Mouse (Mus musculus): ENCODE results near the gene Rptor. TPM values are rescaled to one million over a fixed set of nuclear protein-coding genes. Genes with fewer than 3 reads are reported as not detected.

The Rptor gene
- polyA plus RNA-seq, 1 experiment from 2014 or later: 4.9 TPM

DNA sequence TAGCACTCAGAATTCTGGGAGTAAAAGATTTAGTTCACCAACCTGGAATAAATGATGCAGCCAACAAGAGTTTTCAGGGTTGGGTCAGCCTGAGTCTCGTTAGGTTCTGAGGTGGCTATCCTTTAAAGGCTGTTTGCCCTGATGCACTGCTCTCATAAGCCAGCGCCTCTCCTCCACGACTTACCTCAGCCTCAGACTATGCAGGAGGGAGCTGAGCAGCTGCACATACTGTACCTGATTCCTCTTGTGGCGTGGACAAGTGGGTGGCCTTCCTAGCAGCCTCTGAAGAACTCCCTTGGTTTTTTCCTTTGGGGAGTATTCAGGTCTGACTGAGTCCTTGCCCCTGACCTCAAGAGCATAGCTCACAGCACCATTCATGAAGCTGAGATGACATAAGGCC, 209.4 kb downstream of the Rptor start:
- H3K4me1 ChIP-seq (replicated peaks): peaks cover 16% of the 10 kb centered on the region
- H3K4me2 ChIP-seq: no peak overlapping the region
- peaks cover 17% of the 10 kb centered on the region for H3K36me3 ChIP-seq (replicated peaks)
- H3K27ac ChIP-seq (replicated peaks): no peak overlapping the region
- no peaks in the 10 kb centered on the region for H3K27me3 ChIP-seq
- WGBS (ENCODE audit: insufficient replicate concordance): 72% methylated on average over 4 of the region's 4 CpGs
- no peak overlapping the region for H3K4me3 ChIP-seq (replicated peaks)
- no peaks in the 10 kb centered on the region for H3K9me3 ChIP-seq (replicated peaks)
- no peak for ATAC-seq (ENCODE audit: insufficient read depth)
- H3K9ac ChIP-seq: no peak overlapping the region

DNA sequence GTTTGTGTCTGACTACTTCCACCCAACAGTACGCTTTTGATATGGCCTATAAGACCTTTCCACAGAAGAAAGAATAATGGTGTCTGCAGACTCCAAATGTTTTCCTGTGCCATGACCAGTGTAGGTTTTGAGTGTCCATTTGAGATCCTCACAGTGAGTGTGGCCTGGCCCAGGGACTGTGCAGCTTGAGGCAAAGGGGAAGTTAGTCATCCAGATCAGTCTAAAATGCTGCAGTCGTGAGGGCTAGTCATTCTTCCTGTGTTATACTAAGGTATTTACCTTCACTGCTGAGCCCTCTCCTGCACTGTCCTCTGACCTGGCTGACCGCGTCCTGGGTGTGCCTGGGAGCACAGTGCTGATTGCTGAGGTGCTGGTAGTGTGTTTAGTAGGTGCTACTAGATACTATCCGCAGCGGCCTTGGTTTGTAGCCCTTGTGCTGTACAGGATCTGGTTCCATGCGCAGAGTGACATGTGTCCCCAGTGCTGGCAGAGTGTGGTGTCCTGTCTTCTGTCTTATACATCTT, 211.4 kb downstream of the Rptor start:
- Histone ChIP-seq H3K4me2 (no peak overlapping the region), H3K27ac (replicated peaks) (no peak overlapping the region), H3K9ac (no peak overlapping the region), H3K4me3 (replicated peaks) (no peak overlapping the region), H3K4me1 (replicated peaks) (peaks cover 18% of the 10 kb centered on the region; the same call in 1 of the 2 replicates), H3K36me3 (replicated peaks) (peaks cover 22% of the 10 kb centered on the region), H3K9me3 (replicated peaks) (no peaks in the 10 kb centered on the region), H3K27me3 (no peaks in the 10 kb centered on the region)
- ATAC-seq (ENCODE audit: insufficient read depth): no peak
- 73% methylated on average over 7 of the region's 7 CpGs for WGBS (ENCODE audit: insufficient replicate concordance)

DNA sequence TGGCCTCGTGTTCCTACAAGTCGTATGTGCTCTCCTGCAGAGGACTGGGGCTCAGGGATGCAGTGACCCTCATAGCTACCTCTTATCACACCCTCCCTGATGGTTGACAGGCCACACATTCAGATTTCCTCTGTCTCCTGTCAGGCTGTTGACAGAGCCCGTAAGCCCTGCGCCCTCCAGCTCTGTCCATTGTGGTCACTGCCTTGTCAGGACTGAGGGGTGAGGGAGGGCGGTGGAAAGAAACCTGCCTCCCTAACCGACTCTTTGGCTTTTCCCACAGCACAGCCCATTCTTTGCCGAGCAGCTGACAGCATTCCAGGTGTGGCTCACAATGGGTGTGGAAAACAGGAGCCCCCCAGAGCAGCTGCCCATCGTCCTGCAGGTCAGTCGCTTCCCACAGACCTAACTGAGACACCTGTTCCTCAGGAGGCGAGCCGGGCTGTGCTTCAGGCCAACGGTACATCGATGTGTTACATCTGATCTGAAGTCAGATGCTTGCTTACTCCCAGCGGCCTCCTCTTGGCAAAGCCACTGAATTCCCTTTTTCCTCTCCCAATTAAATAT, 214.2 kb downstream of the Rptor start:
- H3K4me2 ChIP-seq: no peak overlapping the region
- 65% methylated on average over 14 of the region's 14 CpGs for WGBS (ENCODE audit: insufficient replicate concordance)
- no peak overlapping the region for H3K9ac ChIP-seq
- no peaks in the 10 kb centered on the region for H3K9me3 ChIP-seq (replicated peaks)
- no peak overlapping the region for H3K4me3 ChIP-seq (replicated peaks)
- no peak for ATAC-seq (ENCODE audit: insufficient read depth)
- H3K27me3 ChIP-seq: no peaks in the 10 kb centered on the region
- H3K4me1 ChIP-seq (replicated peaks): peaks cover 18% of the 10 kb centered on the region; the same call in 1 of the 2 replicates
- H3K36me3 ChIP-seq (replicated peaks): peaks cover 25% of the 10 kb centered on the region
- H3K27ac ChIP-seq (replicated peaks): no peak overlapping the region

- Histone ChIP-seq H3K9ac (no peak overlapping the region), H3K27me3 (no peaks in the 10 kb centered on the region), H3K27ac (replicated peaks) (no peak overlapping the region), H3K36me3 (replicated peaks) (peaks cover 22% of the 10 kb centered on the region), H3K4me2 (no peak overlapping the region), H3K9me3 (replicated peaks) (no peaks in the 10 kb centered on the region), H3K4me1 (replicated peaks) (peaks cover 18% of the 10 kb centered on the region; the same call in 1 of the 2 replicates), H3K4me3 (replicated peaks) (no peak overlapping the region)
- ATAC-seq (ENCODE audit: insufficient read depth): no peak
- WGBS (ENCODE audit: insufficient replicate concordance): 26% methylated on average over 3 of the region's 3 CpGs
Observed at GRCm38 (mm10) chr11:119817362-119817837, 214.7 kb downstream of the Rptor start.

DNA sequence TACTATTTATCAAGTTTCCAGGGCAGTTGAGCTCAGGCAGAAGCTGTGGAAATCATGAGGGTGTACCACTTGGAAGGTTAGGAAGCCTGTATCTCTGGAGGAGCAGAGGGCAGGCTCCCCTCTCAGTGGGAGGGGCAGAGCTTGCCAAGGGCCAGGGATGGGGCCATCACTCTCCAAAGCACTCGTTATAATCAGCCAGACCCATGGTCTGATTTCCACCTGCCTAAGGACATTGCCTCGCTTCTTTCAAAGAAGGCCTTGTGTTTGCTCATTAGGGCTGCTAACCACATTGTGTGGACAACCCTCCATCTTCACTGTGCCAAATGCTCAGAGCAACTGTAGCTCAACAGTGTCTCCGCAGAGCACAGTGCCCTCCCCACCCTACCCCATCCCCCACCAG, 215.2 kb downstream of the Rptor start:
- no peak for ATAC-seq (ENCODE audit: insufficient read depth)

GRCm38 (mm10) chr11:119821514-119821913, 218.8 kb downstream of the Rptor start:
- H3K4me1 ChIP-seq (replicated peaks): peaks cover 15% of the 10 kb centered on the region; the same call in 1 of the 2 replicates
- no peak overlapping the region for H3K4me3 ChIP-seq (replicated peaks)
- H3K9ac ChIP-seq: no peak overlapping the region
- no peaks in the 10 kb centered on the region for H3K9me3 ChIP-seq (replicated peaks)
- 74% methylated on average over 9 of the region's 9 CpGs for WGBS (ENCODE audit: insufficient replicate concordance)
- ATAC-seq (ENCODE audit: insufficient read depth): no peak
- H3K27ac ChIP-seq (replicated peaks): no peak overlapping the region
- H3K4me2 ChIP-seq: no peak overlapping the region
- H3K27me3 ChIP-seq: no peaks in the 10 kb centered on the region
- peaks cover 30% of the 10 kb centered on the region for H3K36me3 ChIP-seq (replicated peaks)

More for the DNA sequence above, 215.2 kb downstream of the Rptor start:
- Histone ChIP-seq H3K4me3 (replicated peaks) (no peak overlapping the region), H3K4me2 (no peak overlapping the region), H3K4me1 (replicated peaks) (peaks cover 18% of the 10 kb centered on the region; the same call in 1 of the 2 replicates), H3K9me3 (replicated peaks) (no peaks in the 10 kb centered on the region), H3K9ac (no peak overlapping the region), H3K27me3 (no peaks in the 10 kb centered on the region), H3K36me3 (replicated peaks) (peaks cover 21% of the 10 kb centered on the region), H3K27ac (replicated peaks) (no peak overlapping the region)
- WGBS (ENCODE audit: insufficient replicate concordance): 43% methylated on average over 3 of the region's 3 CpGs

- H3K9ac ChIP-seq: no peak overlapping the region
Observed at GRCm38 (mm10) chr11:119824072-119824649, 221.5 kb downstream of the Rptor start.

DNA sequence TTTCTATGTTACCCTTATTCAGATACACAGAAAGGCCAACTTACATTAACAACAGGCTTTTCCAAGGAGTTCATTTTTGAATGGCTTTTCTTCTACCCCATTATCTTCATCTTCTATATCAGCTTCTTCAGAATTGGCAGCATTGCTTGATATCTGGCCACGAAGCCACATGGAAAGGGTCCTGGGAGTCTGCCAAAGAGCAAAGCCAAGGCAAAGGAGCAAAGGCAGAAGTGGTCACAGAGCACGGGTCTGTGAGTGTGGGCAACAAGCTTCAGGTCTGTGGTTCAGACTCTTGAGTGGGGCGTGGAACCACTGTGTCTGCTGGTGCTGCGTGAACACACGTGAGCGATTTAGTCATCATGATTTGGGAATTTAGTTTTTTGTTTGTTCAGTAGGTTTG, 223.1 kb downstream of the Rptor start:
- H3K27me3 ChIP-seq: no peaks in the 10 kb centered on the region
- no peak overlapping the region for H3K27ac ChIP-seq (replicated peaks)
- no peak overlapping the region for H3K4me3 ChIP-seq (replicated peaks)
- peaks cover 4% of the 10 kb centered on the region; the same call in 1 of the 2 replicates for H3K4me1 ChIP-seq (replicated peaks)
- WGBS (ENCODE audit: insufficient replicate concordance): 81% methylated on average over 6 of the region's 6 CpGs
- no peaks in the 10 kb centered on the region for H3K9me3 ChIP-seq (replicated peaks)
- ATAC-seq (ENCODE audit: insufficient read depth): no peak
- H3K36me3 ChIP-seq (replicated peaks): peaks cover 31% of the 10 kb centered on the region
- H3K9ac ChIP-seq: no peak overlapping the region
- no peak overlapping the region for H3K4me2 ChIP-seq

More at GRCm38 (mm10) chr11:119824072-119824649, 221.5 kb downstream of the Rptor start:
- H3K4me1 ChIP-seq (replicated peaks): peaks cover under 1% of the 10 kb centered on the region; the same call in 1 of the 2 replicates
- no peak overlapping the region for H3K4me3 ChIP-seq (replicated peaks)
- WGBS (ENCODE audit: insufficient replicate concordance): 75% methylated on average over 6 of the region's 6 CpGs
- H3K9me3 ChIP-seq (replicated peaks): no peaks in the 10 kb centered on the region
- no peak for ATAC-seq (ENCODE audit: insufficient read depth)
- peaks cover 37% of the 10 kb centered on the region for H3K36me3 ChIP-seq (replicated peaks)
- no peak overlapping the region for H3K27ac ChIP-seq (replicated peaks)
- H3K27me3 ChIP-seq: no peaks in the 10 kb centered on the region
- no peak overlapping the region for H3K4me2 ChIP-seq

GRCm38 (mm10) chr11:119826239-119826638, 223.5 kb downstream of the Rptor start:
- Histone ChIP-seq H3K9ac (no peak overlapping the region), H3K27me3 (no peaks in the 10 kb centered on the region), H3K36me3 (replicated peaks) (peaks cover 32% of the 10 kb centered on the region), H3K9me3 (replicated peaks) (no peaks in the 10 kb centered on the region), H3K27ac (replicated peaks) (no peak overlapping the region), H3K4me1 (replicated peaks) (peaks cover 4% of the 10 kb centered on the region; the same call in 1 of the 2 replicates), H3K4me2 (no peak overlapping the region), H3K4me3 (replicated peaks) (no peak overlapping the region)
- 50% methylated on average over 4 of the region's 4 CpGs for WGBS (ENCODE audit: insufficient replicate concordance)
- ATAC-seq (ENCODE audit: insufficient read depth): no peak

DNA sequence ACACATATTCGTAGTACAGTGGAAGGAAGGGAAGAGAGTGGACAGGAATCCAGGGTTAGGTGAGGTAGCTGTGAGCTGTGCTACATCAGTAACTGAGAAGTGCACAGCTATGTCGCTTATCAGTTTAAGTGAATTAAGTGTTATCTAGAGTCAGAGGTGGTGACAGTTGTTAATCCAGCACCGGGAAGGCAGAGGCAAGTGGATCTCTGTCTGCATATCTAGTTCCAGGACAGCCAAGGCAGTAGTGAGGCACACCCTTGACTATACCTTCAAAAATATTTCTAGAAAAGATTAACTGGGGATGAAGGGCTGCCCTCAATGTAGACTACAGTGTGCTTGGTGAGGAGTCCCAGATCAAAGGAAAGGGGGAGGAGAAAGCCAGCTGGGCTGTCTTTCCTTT, 226.4 kb downstream of the Rptor start:
- Histone ChIP-seq H3K9ac (no peak overlapping the region), H3K27me3 (no peaks in the 10 kb centered on the region), H3K4me2 (no peak overlapping the region), H3K4me1 (replicated peaks) (peaks cover 4% of the 10 kb centered on the region; the same call in 1 of the 2 replicates), H3K27ac (replicated peaks) (no peak overlapping the region), H3K36me3 (replicated peaks) (peaks cover 25% of the 10 kb centered on the region), H3K4me3 (replicated peaks) (no peak overlapping the region), H3K9me3 (replicated peaks) (no peaks in the 10 kb centered on the region)
- WGBS (ENCODE audit: insufficient replicate concordance): 48% methylated on average over 3 of the region's 3 CpGs
- ATAC-seq (ENCODE audit: insufficient read depth): 0 out of 2 replicates have a peak, but pooled peaks have one; percentile 40

- Histone ChIP-seq H3K36me3 (replicated peaks) (peaks cover 19% of the 10 kb centered on the region), H3K27ac (replicated peaks) (no peak overlapping the region), H3K27me3 (no peaks in the 10 kb centered on the region), H3K4me3 (replicated peaks) (no peak overlapping the region), H3K9me3 (replicated peaks) (no peaks in the 10 kb centered on the region), H3K4me2 (no peak overlapping the region), H3K4me1 (replicated peaks) (peaks cover 4% of the 10 kb centered on the region; the same call in 1 of the 2 replicates), H3K9ac (no peak overlapping the region)
- 76% methylated on average over 7 of the region's 7 CpGs for WGBS (ENCODE audit: insufficient replicate concordance)
- no peak for ATAC-seq (ENCODE audit: insufficient read depth)
Observed at GRCm38 (mm10) chr11:119831682-119832081, 229.0 kb downstream of the Rptor start.
